Comparison of ENCODE assay signal across 8 mouse cellular contexts in the genomic region with DNA sequence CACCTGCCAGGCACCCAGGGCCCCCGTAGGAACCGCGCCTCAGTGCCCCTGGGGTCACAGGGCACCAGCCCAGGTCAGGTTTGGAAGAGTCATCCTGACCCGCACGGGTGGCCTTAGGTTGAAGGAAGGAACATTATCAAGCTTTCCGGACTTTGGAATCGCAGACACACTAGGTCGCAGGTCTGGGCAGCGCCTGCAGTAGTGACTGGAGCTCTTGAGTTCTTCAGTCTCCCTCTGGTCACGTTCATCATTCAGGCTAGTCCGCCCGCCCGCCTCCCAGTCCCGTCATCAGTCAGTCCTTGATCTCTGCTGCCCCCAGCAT. TPM values are rescaled to one million over a fixed set of nuclear protein-coding genes. Genes with fewer than 3 reads are reported as not detected.
DNase-seq lines count a peak whose midpoint lies in the region; ATAC-seq lines count a peak whose summit lies in the region.

No protein-coding gene starts in this region.

- 0 out of 2 replicates have a peak overlapping the region, but pooled peaks have one; percentile 12 for H3K4me3 ChIP-seq in neural tube, embryonic 11.5 days (ENCODE audit: low read depth, low read length)
- peak overlapping the region; percentile 32 for H3K4me3 ChIP-seq in forebrain, embryonic 13.5 days
- H3K4me3 ChIP-seq in neural tube, embryonic 15.5 days (replicated peaks), result peak overlapping the region; percentile 32

- peaks cover 16% of the 10 kb centered on the region for H3K4me1 ChIP-seq in neural tube, embryonic 11.5 days (ENCODE audit: control insufficient read depth, insufficient read depth, low read length)
- peaks cover 19% of the 10 kb centered on the region for H3K4me1 ChIP-seq in forebrain, embryonic 13.5 days
- H3K4me1 ChIP-seq in neural tube, embryonic 15.5 days, result peaks cover 20% of the 10 kb centered on the region

- WGBS in neural tube, embryonic 11.5 days, result 13% methylated on average over 14 of the region's 14 CpGs
- WGBS in forebrain, embryonic 13.5 days, result 18% methylated on average over 14 of the region's 14 CpGs
- 13% methylated on average over 14 of the region's 14 CpGs for WGBS in neural tube, embryonic 15.5 days

- no peak overlapping the region for H3K27ac ChIP-seq in neural tube, embryonic 11.5 days (ENCODE audit: low read depth, low read length)
- H3K27ac ChIP-seq in forebrain, embryonic 13.5 days, result no peak overlapping the region
- no peak overlapping the region for H3K27ac ChIP-seq in neural tube, embryonic 15.5 days (replicated peaks)

- H3K9ac ChIP-seq in neural tube, embryonic 11.5 days (ENCODE audit: low read length), result no peak overlapping the region
- H3K9ac ChIP-seq in forebrain, embryonic 13.5 days, result peak overlapping the region; percentile 61
- H3K9ac ChIP-seq in neural tube, embryonic 15.5 days (replicated peaks), result 0 out of 2 replicates have a peak overlapping the region, but pooled peaks have one; percentile 11

- intact Hi-C loops in left cerebral cortex, postnatal 10 days (cut with DNase I), result no loop called here

- H3K4me2 ChIP-seq in neural tube, embryonic 11.5 days (ENCODE audit: low read depth), result peak overlapping the region; percentile 44
- peak overlapping the region; percentile 70 for H3K4me2 ChIP-seq in forebrain, embryonic 13.5 days
- H3K4me2 ChIP-seq in neural tube, embryonic 15.5 days, result peak overlapping the region; percentile 68

- DNase-seq in neural tube, embryonic 11.5 days (ENCODE audit: low spot score), result peak; percentile 36
- no peak for DNase-seq in neural tube, embryonic 10.5 days (ENCODE audit: extremely low spot score, low spot score)
- DNase-seq in kidney, postnatal 36 days, result peak; percentile 68 to 81
- no peak for DNase-seq in urinary bladder, postnatal 4 days (ENCODE audit: low spot score in 2 of 2)
- no peak for DNase-seq in left cerebral cortex, postnatal 10 days (ENCODE audit: extremely low spot score in 1 of 2, low spot score in 2 of 2)
- no peak for DNase-seq in spleen, postnatal 14 days (ENCODE audit: low spot score in 2 of 2)

- H3K27me3 ChIP-seq in neural tube, embryonic 11.5 days (ENCODE audit: control insufficient read depth, insufficient read depth, low read length), result no peaks in the 10 kb centered on the region; the same call in 1 of the 2 replicates
- H3K27me3 ChIP-seq in forebrain, embryonic 13.5 days, result peaks cover 3% of the 10 kb centered on the region; the same call in 1 of the 2 replicates
- H3K27me3 ChIP-seq in neural tube, embryonic 15.5 days (replicated peaks), result 0 out of 2 replicates have a peak, but pooled peaks cover 3% of the 10 kb centered on the region

- no peaks in the 10 kb centered on the region for H3K9me3 ChIP-seq in neural tube, embryonic 11.5 days (ENCODE audit: control insufficient read depth, low read length)
- no peaks in the 10 kb centered on the region for H3K9me3 ChIP-seq in forebrain, embryonic 13.5 days (replicated peaks)
- H3K9me3 ChIP-seq in neural tube, embryonic 15.5 days (replicated peaks), result no peaks in the 10 kb centered on the region

- no peak for ATAC-seq in neural tube, embryonic 11.5 days (ENCODE audit: insufficient read depth, low FRiP score, low TSS enrichment)
- peak; percentile 27; the same call in 1 of the 2 replicates for ATAC-seq in forebrain, embryonic 13.5 days
- ATAC-seq in neural tube, embryonic 15.5 days (ENCODE audit: low FRiP score), result no peak

- no peaks in the 10 kb centered on the region for H3K36me3 ChIP-seq in neural tube, embryonic 11.5 days (ENCODE audit: control insufficient read depth, insufficient read depth, low read length)
- H3K36me3 ChIP-seq in forebrain, embryonic 13.5 days (ENCODE audit: poor library complexity, severe bottlenecking), result no peaks in the 10 kb centered on the region
- no peaks in the 10 kb centered on the region for H3K36me3 ChIP-seq in neural tube, embryonic 15.5 days

RNA-seq across cellular contexts. Expression of a gene that starts 0.6 kb away (rescaled TPM):
- 0.07 and 0.09 TPM in 2 replicates for polyA plus RNA-seq in neural tube, embryonic 11.5 days (2014; fragmentation: Nextera tagmentation; extraction: Ambion mirVana)
- polyA plus RNA-seq in forebrain, embryonic 13.5 days (2015; fragmentation: Nextera tagmentation; extraction: Ambion mirVana), result 0.10 and 0.19 TPM in 2 replicates
- 0.23 and 0.43 TPM in 2 replicates for polyA plus RNA-seq in neural tube, embryonic 15.5 days (2015; fragmentation: Nextera tagmentation; extraction: Ambion mirVana)
- total RNA-seq in left cerebral cortex, postnatal 10 days (2021), result 10 to 100 TPM; 23.1 to 26.2 TPM

Comparison
In these comparisons a context has a peak if more than half of its experiments do, and no peak if none do; other contexts are left out.
1. DNase-seq: peak in neural tube, embryonic 11.5 days (single experiment) and kidney, postnatal 36 days (2 of 2); none in neural tube, embryonic 10.5 days (single experiment), urinary bladder, postnatal 4 days (0 of 2), left cerebral cortex, postnatal 10 days (0 of 2) and spleen, postnatal 14 days (0 of 2).
2. Peak in every context shown above with its lines, with median percentiles within 50 percentile points of each other: H3K4me2 ChIP-seq and H3K4me3 ChIP-seq.